Mouse (Mus musculus): ENCODE data around the gene Fkbp7.

DNA sequence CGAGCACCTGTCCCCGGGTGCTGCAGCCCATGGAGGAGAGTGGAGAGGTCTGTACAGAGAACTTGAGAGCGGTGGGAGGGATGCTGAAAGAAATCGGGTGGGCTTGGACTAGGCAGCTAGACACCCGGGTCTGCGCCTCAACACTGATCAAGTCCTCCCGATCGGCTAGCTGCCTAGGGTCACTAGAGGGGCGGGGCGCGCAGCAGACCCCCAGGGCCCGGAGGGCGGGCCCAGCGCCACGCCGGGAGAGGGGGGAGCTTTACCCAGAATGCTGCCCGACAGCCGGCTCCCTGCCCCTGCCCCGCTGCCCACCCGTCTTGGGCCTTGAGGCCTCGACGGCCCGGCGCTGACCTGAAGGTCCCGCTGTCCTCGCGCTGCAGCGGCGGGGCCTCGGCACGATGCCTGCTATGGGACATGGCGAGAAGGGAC is 25.5 kb downstream of the Fkbp7 start:
- TF ChIP-seq POLR2A (IDR thresholded peaks at IDR 0.05; ENCODE audit: borderline replicate concordance, low read depth, low read length), result no peak
- TF ChIP-seq CTCF (IDR thresholded peaks at IDR 0.05; ENCODE audit: low read depth, low read length), result no peak

Data from bone marrow macrophage, adult 2 months (primary cell).